Mouse (Mus musculus) heart, postnatal 0 days (tissue): ENCODE data around the gene Sufu.

ENCODE experiments used
- CTCF ChIP-seq: IDR thresholded peaks from 2 replicates; pipeline ENCODE4 v1.5.1; 2016; ENCODE audit warnings: antibody characterized with exemption, control low read depth, low read depth
- EP300 ChIP-seq: IDR thresholded peaks from 2 replicates; pipeline ENCODE4 v1.6.1; 2016; ENCODE audit warnings: antibody characterized with exemption, low read depth

GRCm38 (mm10) chr19:46399372-46399771 is 2.7 kb downstream of the Sufu start:
- TF ChIP-seq CTCF (no peak), EP300 (no peak)
